Mouse (Mus musculus) lung, adult 2 months (tissue): ENCODE results near the gene Sgsm3.

ENCODE experiments used
- CTCF ChIP-seq: fragments of 200-500 bp; IDR thresholded peaks from 2 replicates; pipeline ENCODE4 v1.5.1; 2011; ENCODE audit warnings: mild to moderate bottlenecking, low read length, control low read depth; ENCODE audit not compliant: insufficient read depth
- POLR2A ChIP-seq: fragments of 200-500 bp; IDR thresholded peaks from 2 replicates; pipeline ENCODE4 v1.6.1; 2011; ENCODE audit warnings: low read depth, mild to moderate bottlenecking, control low read depth, low read length, borderline replicate concordance; ENCODE audit errors: extremely low read depth

DNA sequence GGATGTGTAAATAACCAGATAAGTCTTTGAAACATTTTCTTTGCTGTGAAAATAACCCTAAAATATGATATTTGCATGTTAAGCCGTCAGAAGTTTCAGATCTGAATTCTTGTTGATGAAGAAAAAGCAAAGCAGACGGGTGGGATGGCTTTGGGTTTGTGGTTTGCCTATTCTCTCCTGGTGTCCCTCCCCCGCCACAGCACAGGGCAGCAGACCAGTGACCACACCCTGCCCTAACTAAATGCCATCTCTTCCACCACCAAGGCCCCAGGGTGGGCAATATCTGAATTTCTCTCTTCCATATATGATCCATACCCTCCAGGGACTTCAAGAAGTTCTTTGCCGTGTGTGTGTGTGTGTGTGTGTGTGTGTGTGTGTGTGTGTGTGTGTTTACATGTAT is 39.0 kb upstream of the Sgsm3 start:
- no peak for TF ChIP-seq CTCF
- no peak for TF ChIP-seq POLR2A
